Mouse (Mus musculus): ENCODE measurements around the gene Brd4. TPM values are rescaled to one million over a fixed set of nuclear protein-coding genes. Genes with fewer than 3 reads are reported as not detected.
A peak's percentile ranks its signal among the peaks of the same experiment; 100 is the strongest.

Brd4 gene
- polyA plus RNA-seq, 1 experiment from 2014 or later: 48.8 TPM

GRCm38 (mm10) chr17:32313892-32314291 is 29.4 kb upstream of the Brd4 start:
- Histone ChIP-seq H3K4me2 (no peak overlapping the region), H3K27me3 (no peaks in the 10 kb centered on the region), H3K36me3 (peaks cover 92% of the 10 kb centered on the region), H3K27ac (no peak overlapping the region), H3K4me3 (no peak overlapping the region), H3K4me1 (replicated peaks) (peaks cover 6% of the 10 kb centered on the region), H3K9me3 (replicated peaks) (no peaks in the 10 kb centered on the region), H3K9ac (no peak overlapping the region)
- 66% methylated on average over 5 of the region's 5 CpGs for WGBS
- no peak for ATAC-seq (replicated peaks; ENCODE audit: insufficient number of reproducible peaks, insufficient read depth, low FRiP score, low read depth)

- no peaks in the 10 kb centered on the region for H3K9me3 ChIP-seq (replicated peaks)
- peaks cover 99% of the 10 kb centered on the region for H3K36me3 ChIP-seq
- H3K27ac ChIP-seq: no peak overlapping the region
- H3K27me3 ChIP-seq: no peaks in the 10 kb centered on the region
- WGBS: 95% methylated on average over 8 of the region's 8 CpGs
- H3K4me3 ChIP-seq: no peak overlapping the region
- H3K9ac ChIP-seq: no peak overlapping the region
- no peaks in the 10 kb centered on the region for H3K4me1 ChIP-seq (replicated peaks)
- no peak for ATAC-seq (replicated peaks; ENCODE audit: insufficient number of reproducible peaks, insufficient read depth, low FRiP score, low read depth)
- no peak overlapping the region for H3K4me2 ChIP-seq
Observed at GRCm38 (mm10) chr17:32312801-32313200, 28.3 kb upstream of the Brd4 start.

- ATAC-seq (replicated peaks; ENCODE audit: insufficient number of reproducible peaks, insufficient read depth, low FRiP score, low read depth): no peak
- Histone ChIP-seq H3K9ac (no peak overlapping the region), H3K27ac (no peak overlapping the region), H3K9me3 (replicated peaks) (no peaks in the 10 kb centered on the region), H3K4me2 (no peak overlapping the region), H3K27me3 (no peaks in the 10 kb centered on the region), H3K36me3 (peaks cover 94% of the 10 kb centered on the region), H3K4me3 (no peak overlapping the region), H3K4me1 (replicated peaks) (no peaks in the 10 kb centered on the region)
- WGBS: 90% methylated on average over 4 of the region's 4 CpGs
Observed at GRCm38 (mm10) chr17:32307963-32308362, 23.4 kb upstream of the Brd4 start.

- no peaks in the 10 kb centered on the region for H3K4me1 ChIP-seq (replicated peaks)
- no peak overlapping the region for H3K27ac ChIP-seq
- H3K9ac ChIP-seq: no peak overlapping the region
- no peak overlapping the region for H3K4me2 ChIP-seq
- 91% methylated on average over 1 of the region's 1 CpGs for WGBS
- H3K36me3 ChIP-seq: no peaks in the 10 kb centered on the region
- ATAC-seq (replicated peaks; ENCODE audit: insufficient number of reproducible peaks, insufficient read depth, low FRiP score, low read depth): no peak
- no peak overlapping the region for H3K4me3 ChIP-seq
- no peaks in the 10 kb centered on the region for H3K9me3 ChIP-seq (replicated peaks)
- H3K27me3 ChIP-seq: no peaks in the 10 kb centered on the region
Observed at GRCm38 (mm10) chr17:32298125-32298524, 13.6 kb upstream of the Brd4 start.

GRCm38 (mm10) chr17:32295901-32296300 is 11.4 kb upstream of the Brd4 start:
- Histone ChIP-seq H3K27ac (no peak overlapping the region), H3K4me3 (no peak overlapping the region), H3K9me3 (replicated peaks) (no peaks in the 10 kb centered on the region), H3K4me2 (no peak overlapping the region), H3K9ac (no peak overlapping the region), H3K27me3 (no peaks in the 10 kb centered on the region), H3K4me1 (replicated peaks) (no peaks in the 10 kb centered on the region), H3K36me3 (no peaks in the 10 kb centered on the region)
- no peak for ATAC-seq (replicated peaks; ENCODE audit: insufficient number of reproducible peaks, insufficient read depth, low FRiP score, low read depth)
- 79% methylated on average over 2 of the region's 2 CpGs for WGBS

GRCm38 (mm10) chr17:32295160-32295559 is 10.6 kb upstream of the Brd4 start:
- Histone ChIP-seq H3K4me1 (replicated peaks) (no peaks in the 10 kb centered on the region), H3K4me2 (no peak overlapping the region), H3K27me3 (no peaks in the 10 kb centered on the region), H3K4me3 (no peak overlapping the region), H3K27ac (no peak overlapping the region), H3K9ac (no peak overlapping the region), H3K9me3 (replicated peaks) (no peaks in the 10 kb centered on the region), H3K36me3 (no peaks in the 10 kb centered on the region)
- WGBS: 73% methylated on average over 4 of the region's 4 CpGs
- no peak for ATAC-seq (replicated peaks; ENCODE audit: insufficient number of reproducible peaks, insufficient read depth, low FRiP score, low read depth)

GRCm38 (mm10) chr17:32285138-32285670 is 682 bp upstream of the Brd4 start:
- H3K4me1 ChIP-seq (replicated peaks): peaks cover 27% of the 10 kb centered on the region
- no peak for ATAC-seq (replicated peaks; ENCODE audit: insufficient number of reproducible peaks, insufficient read depth, low FRiP score, low read depth)
- H3K27me3 ChIP-seq: no peaks in the 10 kb centered on the region
- WGBS: 44% methylated on average over 6 of the region's 6 CpGs
- no peaks in the 10 kb centered on the region for H3K36me3 ChIP-seq
- peak overlapping the region; percentile 100 for H3K9ac ChIP-seq
- H3K27ac ChIP-seq: peak overlapping the region; percentile 100
- H3K4me3 ChIP-seq: peak overlapping the region; percentile 98
- peak overlapping the region; percentile 85 for H3K4me2 ChIP-seq
- H3K9me3 ChIP-seq (replicated peaks): no peaks in the 10 kb centered on the region

- under 1% methylated on average over 28 of the region's 41 CpGs for WGBS
- Histone ChIP-seq H3K4me1 (replicated peaks) (peaks cover 27% of the 10 kb centered on the region), H3K4me2 (peak overlapping the region; percentile 85), H3K36me3 (no peaks in the 10 kb centered on the region), H3K4me3 (peak overlapping the region; percentile 98), H3K27me3 (no peaks in the 10 kb centered on the region), H3K9ac (peak overlapping the region; percentile 100), H3K9me3 (replicated peaks) (no peaks in the 10 kb centered on the region), H3K27ac (peak overlapping the region; percentile 100)
- peak; percentile 65 for ATAC-seq (replicated peaks; ENCODE audit: insufficient number of reproducible peaks, insufficient read depth, low FRiP score, low read depth)
Observed at GRCm38 (mm10) chr17:32283771-32284221, 726 bp downstream of the Brd4 start.

- 3% methylated on average over 7 of the region's 7 CpGs for WGBS
- Histone ChIP-seq H3K36me3 (no peaks in the 10 kb centered on the region), H3K4me2 (peak overlapping the region; percentile 85), H3K4me1 (replicated peaks) (peaks cover 27% of the 10 kb centered on the region), H3K9ac (peak overlapping the region; percentile 100), H3K9me3 (replicated peaks) (no peaks in the 10 kb centered on the region), H3K4me3 (peak overlapping the region; percentile 98), H3K27me3 (no peaks in the 10 kb centered on the region), H3K27ac (peak overlapping the region; percentile 100)
- no peak for ATAC-seq (replicated peaks; ENCODE audit: insufficient number of reproducible peaks, insufficient read depth, low FRiP score, low read depth)
Observed at GRCm38 (mm10) chr17:32283341-32283740, 1.2 kb downstream of the Brd4 start.

GRCm38 (mm10) chr17:32281611-32282310 is 2.8 kb downstream of the Brd4 start:
- H3K4me1 ChIP-seq (replicated peaks): peaks cover 27% of the 10 kb centered on the region
- H3K4me2 ChIP-seq: peak overlapping the region; percentile 15; the same call in 1 of the 2 replicates
- H3K36me3 ChIP-seq: no peaks in the 10 kb centered on the region
- no peak overlapping the region for H3K9ac ChIP-seq
- H3K9me3 ChIP-seq (replicated peaks): no peaks in the 10 kb centered on the region
- no peak for ATAC-seq (replicated peaks; ENCODE audit: insufficient number of reproducible peaks, insufficient read depth, low FRiP score, low read depth)
- H3K4me3 ChIP-seq: no peak overlapping the region
- WGBS: 66% methylated on average over 4 of the region's 4 CpGs
- no peaks in the 10 kb centered on the region for H3K27me3 ChIP-seq
- no peak overlapping the region for H3K27ac ChIP-seq

GRCm38 (mm10) chr17:32281126-32281525 is 3.4 kb downstream of the Brd4 start:
- no peak overlapping the region for H3K27ac ChIP-seq
- 93% methylated on average over 2 of the region's 2 CpGs for WGBS
- no peak for ATAC-seq (replicated peaks; ENCODE audit: insufficient number of reproducible peaks, insufficient read depth, low FRiP score, low read depth)
- no peaks in the 10 kb centered on the region for H3K9me3 ChIP-seq (replicated peaks)
- H3K4me2 ChIP-seq: peak overlapping the region; percentile 15; the same call in 1 of the 2 replicates
- H3K4me3 ChIP-seq: no peak overlapping the region
- no peak overlapping the region for H3K9ac ChIP-seq
- H3K27me3 ChIP-seq: no peaks in the 10 kb centered on the region
- peaks cover 27% of the 10 kb centered on the region for H3K4me1 ChIP-seq (replicated peaks)
- no peaks in the 10 kb centered on the region for H3K36me3 ChIP-seq

- no peak overlapping the region for H3K27ac ChIP-seq
- H3K4me1 ChIP-seq (replicated peaks): peaks cover 32% of the 10 kb centered on the region
Observed at GRCm38 (mm10) chr17:32280575-32280974, 3.9 kb downstream of the Brd4 start.

More at GRCm38 (mm10) chr17:32280575-32280974, 3.9 kb downstream of the Brd4 start:
- Histone ChIP-seq H3K27me3 (no peaks in the 10 kb centered on the region), H3K9ac (no peak overlapping the region), H3K9me3 (replicated peaks) (no peaks in the 10 kb centered on the region), H3K4me3 (no peak overlapping the region), H3K4me2 (no peak overlapping the region), H3K36me3 (no peaks in the 10 kb centered on the region)
- no peak for ATAC-seq (replicated peaks; ENCODE audit: insufficient number of reproducible peaks, insufficient read depth, low FRiP score, low read depth)
- WGBS: 89% methylated on average over 3 of the region's 3 CpGs
